In the genomic region with DNA sequence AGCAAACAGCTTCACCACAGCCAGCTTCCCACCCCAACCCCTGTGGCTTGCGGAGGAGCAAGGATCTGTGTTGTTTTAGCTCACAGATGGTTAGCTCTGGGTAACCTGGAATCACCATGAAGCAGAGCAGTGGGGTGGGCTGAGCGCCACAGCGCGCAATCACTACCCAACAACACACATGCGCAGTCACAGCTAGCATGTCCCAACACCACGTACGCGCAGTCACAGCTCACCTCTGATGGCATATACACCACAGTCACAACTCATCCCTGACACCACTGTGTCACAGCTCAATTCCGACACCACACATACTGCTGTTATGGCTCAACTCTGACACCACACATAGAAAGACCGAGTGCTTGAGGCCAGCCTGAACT, we compare ENCODE assay signal across 17 mouse cellular contexts.
DNase-seq lines count a peak whose midpoint lies in the region; ATAC-seq lines count a peak whose summit lies in the region.
"Had no signal": no experiment of that assay in that cellular context is flagged by ENCODE, and none has a peak within 500 bp of the region (broad histone marks: within the 10 kb centered on the region; RNA-seq: fewer than 3 reads in every experiment).

No protein-coding gene starts in this region.

- H3K36me3 ChIP-seq in forebrain, embryonic 15.5 days = no peaks in the 10 kb centered on the region
- H3K36me3 ChIP-seq in forebrain, embryonic 12.5 days (replicated peaks) = no peaks in the 10 kb centered on the region
- H3K36me3 ChIP-seq: hindbrain, embryonic 15.5 days had no signal

- H3K4me1 ChIP-seq in forebrain, embryonic 15.5 days = 0 out of 2 replicates have a peak, but pooled peaks cover 6% of the 10 kb centered on the region
- 0 out of 2 replicates have a peak, but pooled peaks cover 3% of the 10 kb centered on the region for H3K4me1 ChIP-seq in forebrain, embryonic 12.5 days
- H3K4me1 ChIP-seq: hindbrain, embryonic 15.5 days had no signal

- H3K4me3 ChIP-seq in forebrain, embryonic 15.5 days = no peak overlapping the region
- no peak overlapping the region for H3K4me3 ChIP-seq in forebrain, embryonic 12.5 days (replicated peaks)
- H3K4me3 ChIP-seq: hindbrain, embryonic 15.5 days had no signal

- no peaks in the 10 kb centered on the region for H3K27me3 ChIP-seq in forebrain, embryonic 15.5 days
- no peaks in the 10 kb centered on the region for H3K27me3 ChIP-seq in forebrain, embryonic 12.5 days
- H3K27me3 ChIP-seq: hindbrain, embryonic 15.5 days had no signal

- peak overlapping the region; percentile 51 for H3K27ac ChIP-seq in forebrain, embryonic 15.5 days (replicated peaks)
- no peak overlapping the region for H3K27ac ChIP-seq in forebrain, embryonic 12.5 days
- H3K27ac ChIP-seq: hindbrain, embryonic 15.5 days; kidney, postnatal 0 days had no signal

- H3K4me2 ChIP-seq in forebrain, embryonic 15.5 days (replicated peaks) = no peak overlapping the region
- H3K4me2 ChIP-seq in forebrain, embryonic 12.5 days = no peak overlapping the region
- H3K4me2 ChIP-seq: hindbrain, embryonic 15.5 days; liver, embryonic 11.5 days had no signal

- 0 out of 2 replicates have a peak, but pooled peaks have one; percentile 15 for ATAC-seq in forebrain, embryonic 15.5 days (replicated peaks)
- no peak; the same call in 1 of the 2 replicates for ATAC-seq in forebrain, embryonic 12.5 days (ENCODE audit: low FRiP score)
- ATAC-seq: intestine, postnatal 0 days had no signal

- H3K9me3 ChIP-seq in forebrain, embryonic 15.5 days = no peaks in the 10 kb centered on the region
- no peaks in the 10 kb centered on the region for H3K9me3 ChIP-seq in forebrain, embryonic 12.5 days
- H3K9me3 ChIP-seq: hindbrain, embryonic 15.5 days had no signal

- DNase-seq in layer of hippocampus, adult 9-11 months = peak; percentile 70
- DNase-seq in layer of hippocampus, adult 9-10 months (ENCODE audit: low spot score) = no peak
- peak; percentile 63 for DNase-seq in right cerebral cortex, adult 18-20 months
- DNase-seq in right cerebral cortex, adult 2 months (ENCODE audit: low spot score in 2 of 2) = no peak
- peak; percentile 62 for DNase-seq in telencephalon, adult 2 months (ENCODE audit: low read depth, low spot score)
- no peak for DNase-seq in gastrocnemius, adult 8-10 months (ENCODE audit: low spot score in 2 of 2)
- DNase-seq: adrenal gland, adult 8-10 months; cerebellum, adult 11-12 months; cerebellum, postnatal 36 days; left cerebral cortex, postnatal 4 days; lung, adult 2 months had no signal

- no peak overlapping the region for H3K9ac ChIP-seq in forebrain, embryonic 15.5 days (replicated peaks)
- H3K9ac ChIP-seq in forebrain, embryonic 12.5 days = no peak overlapping the region
- H3K9ac ChIP-seq: hindbrain, embryonic 15.5 days had no signal

- 95% methylated on average over 10 of the region's 10 CpGs for WGBS in forebrain, embryonic 15.5 days
- WGBS in forebrain, embryonic 12.5 days = 94% methylated on average over 10 of the region's 10 CpGs

Comparison
In these comparisons a context has a peak if more than half of its experiments do, and no peak if none do; other contexts are left out.
1. DNase-seq: peak in layer of hippocampus, adult 9-11 months (single experiment), right cerebral cortex, adult 18-20 months (single experiment) and telencephalon, adult 2 months (single experiment); none in layer of hippocampus, adult 9-10 months (single experiment), right cerebral cortex, adult 2 months (0 of 2) and gastrocnemius, adult 8-10 months (0 of 2).